Mouse (Mus musculus) small intestine, adult 2 months (tissue): ENCODE results near the gene Gm9747.

Source experiments
- CTCF ChIP-seq: fragments of 200-500 bp; IDR thresholded peaks from 2 replicates; pipeline ENCODE4 v1.5.1; 2012; ENCODE audit warnings: low read depth, mild to moderate bottlenecking, control low read depth, inconsistent platforms, low read length, moderate library complexity, mixed read lengths; ENCODE audit not compliant: insufficient replicate concordance, insufficient read length; ENCODE audit errors: extremely low read depth
- POLR2A ChIP-seq: fragments of 200-500 bp; IDR thresholded peaks from 2 replicates; pipeline ENCODE4 v1.6.1; 2012; ENCODE audit warnings: low read depth, mild to moderate bottlenecking, control low read depth, inconsistent platforms, low read length, moderate library complexity

DNA sequence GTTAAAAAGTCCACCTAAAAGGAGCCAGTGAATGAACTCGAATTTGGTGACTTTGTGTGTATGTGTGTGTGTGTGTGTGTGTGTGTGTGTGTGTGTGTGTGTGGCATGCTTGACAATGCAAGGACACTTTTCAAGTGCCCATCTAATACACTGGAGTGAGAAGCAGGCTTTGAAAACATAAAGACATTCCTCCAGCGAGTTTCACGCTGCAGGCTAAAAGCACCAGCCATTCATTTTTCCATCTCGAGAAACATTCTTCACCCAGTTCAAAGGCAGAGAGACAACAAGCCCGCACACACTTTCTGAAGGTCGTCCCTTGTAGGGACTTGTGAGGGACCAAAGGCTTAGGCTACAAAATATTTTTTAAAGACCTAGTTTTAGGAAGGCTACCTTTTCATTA is 40.6 kb downstream of the Gm9747 start:
- no peak for TF ChIP-seq CTCF
- no peak for TF ChIP-seq POLR2A
